Mouse (Mus musculus) MEL (cell line): ENCODE measurements around the gene Rhox3f.
"Not testable (repeated sequence)": the region's sequence is repeated elsewhere in the genome, so short reads cannot be mapped to it uniquely, and the experiment has no call there.

Experiments
- CHD2 ChIP-seq: IDR thresholded peaks from 2 replicates; pipeline ENCODE4 v1.6.1; 2011; ENCODE audit warnings: low read length, improper control_type of control experiment
- CTCF ChIP-seq, 3 experiments: IDR thresholded peaks in 2 of 3; conservative IDR thresholded peaks in 1 of 3; 2 replicates each; pipeline ENCODE4 v1.5.1; 2011 to 2012; ENCODE audit warnings: low read length in 3 of 3, low read depth in 2 of 3, mild to moderate bottlenecking in 2 of 3, improper control_type of control experiment in 1 of 3, inconsistent platforms in 1 of 3, mixed read lengths in 1 of 3, moderate library complexity in 1 of 3; ENCODE audit not compliant: control insufficient read depth in 1 of 3, insufficient read depth in 1 of 3, poor library complexity in 1 of 3, severe bottlenecking in 1 of 3
- E2F4 ChIP-seq: IDR thresholded peaks from 2 replicates; pipeline ENCODE4 v1.6.1; 2011; ENCODE audit warnings: low read depth, low read length, improper control_type of control experiment, borderline replicate concordance
- ETS1 ChIP-seq: IDR thresholded peaks from 2 replicates; pipeline ENCODE4 v1.6.1; 2012; ENCODE audit warnings: low read depth, mild to moderate bottlenecking, inconsistent platforms, low read length, improper control_type of control experiment, moderate library complexity
- POLR2A ChIP-seq, 2 experiments: IDR thresholded peaks; 2 replicates each; pipeline ENCODE4 v1.6.1; 2011 to 2012; ENCODE audit warnings: low read length in 2 of 2, mild to moderate bottlenecking in 2 of 2, control low read depth in 1 of 2, improper control_type of control experiment in 1 of 2, low read depth in 1 of 2, moderate library complexity in 1 of 2; ENCODE audit not compliant: control insufficient read depth in 1 of 2, insufficient read depth in 1 of 2, poor library complexity in 1 of 2
- POLR2AphosphoS2 ChIP-seq: IDR thresholded peaks from 2 replicates; pipeline ENCODE4 v1.6.1; 2011; ENCODE audit warnings: low read length, improper control_type of control experiment
- RCOR1 ChIP-seq: IDR thresholded peaks from 2 replicates; pipeline ENCODE4 v1.6.1; 2012; ENCODE audit warnings: low read depth, mild to moderate bottlenecking, inconsistent platforms, low read length, improper control_type of control experiment
- USF1 ChIP-seq: IDR thresholded peaks from 2 replicates; pipeline ENCODE4 v1.6.1; 2014; ENCODE audit warnings: low read depth, mild to moderate bottlenecking, inconsistent platforms, low read length, improper control_type of control experiment, moderate library complexity

DNA sequence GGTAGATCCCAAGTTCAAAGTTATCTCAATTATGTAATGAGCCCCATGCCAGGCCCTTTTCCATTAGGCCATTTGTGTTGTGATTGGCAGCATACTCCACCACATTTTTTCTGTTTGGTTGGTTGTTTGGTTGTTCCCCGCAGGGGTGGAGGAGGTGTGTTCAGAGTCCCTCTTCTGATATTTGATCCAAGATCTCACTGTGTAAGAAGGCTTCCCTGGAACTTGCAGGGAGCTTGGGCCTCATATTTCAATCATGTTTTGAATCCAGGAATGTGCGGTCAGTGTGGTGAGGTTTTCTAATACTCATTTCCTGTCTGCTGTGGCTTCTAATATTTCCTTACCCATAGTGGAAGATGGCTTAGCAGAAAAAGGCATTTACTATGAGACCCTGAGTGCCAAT, 8.2 kb upstream of the Rhox3f start:
- not testable (repeated sequence) for TF ChIP-seq CHD2; E2F4; USF1; POLR2A (IDR thresholded peaks at IDR 0.05; ENCODE audit: control insufficient read depth in 1 of 2, insufficient read depth in 1 of 2, low read depth in 1 of 2, low read length in 2 of 2, poor library complexity in 1 of 2); RCOR1; POLR2AphosphoS2; CTCF (IDR thresholded peaks at IDR 0.05 in 2 of 3, conservative IDR thresholded peaks at IDR 0.05 in 1 of 3; ENCODE audit: control insufficient read depth in 1 of 3, insufficient read depth in 1 of 3, low read depth in 2 of 3, low read length in 3 of 3, poor library complexity in 1 of 3, severe bottlenecking in 1 of 3); ETS1
